Mouse (Mus musculus) heart, adult 2 months (tissue): Measurements from ENCODE around the gene Osbp2.

Experiments used
- CTCF ChIP-seq: fragments of 200-600 bp; IDR thresholded peaks from 2 replicates; pipeline ENCODE4 v1.8.1; 2022; ENCODE audit warnings: antibody characterized with exemption, mild to moderate bottlenecking, moderate library complexity
- POLR2A ChIP-seq: fragments of 200-500 bp; IDR thresholded peaks from 2 replicates; pipeline ENCODE4 v1.6.1; 2011; ENCODE audit warnings: mild to moderate bottlenecking, low read depth, low read length, control low read depth; ENCODE audit not compliant: insufficient read depth

DNA sequence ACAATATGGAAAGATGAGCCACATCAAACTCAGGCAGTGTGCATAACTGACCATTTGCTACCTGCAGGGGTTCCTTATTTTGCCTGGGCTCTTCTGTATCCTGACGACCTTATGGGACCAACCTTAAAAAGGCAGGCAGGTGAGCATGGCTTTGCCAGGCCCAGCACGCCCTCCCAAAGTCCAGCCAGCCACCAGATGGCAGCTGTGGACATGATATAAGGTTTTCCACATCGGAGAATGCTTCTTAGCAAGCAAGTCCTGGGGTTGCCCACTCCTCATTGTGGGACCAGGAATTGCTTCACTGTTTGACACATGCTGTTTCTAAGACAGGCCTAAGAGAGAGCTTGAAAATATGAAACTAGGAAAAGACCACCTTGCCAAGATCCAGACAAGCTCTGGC is 55.5 kb downstream of the Osbp2 start:
- TF ChIP-seq POLR2A = no peak
- peak; percentile 60 for TF ChIP-seq CTCF
